Mouse (Mus musculus): ENCODE data around the gene Krtap5-5.

DNA sequence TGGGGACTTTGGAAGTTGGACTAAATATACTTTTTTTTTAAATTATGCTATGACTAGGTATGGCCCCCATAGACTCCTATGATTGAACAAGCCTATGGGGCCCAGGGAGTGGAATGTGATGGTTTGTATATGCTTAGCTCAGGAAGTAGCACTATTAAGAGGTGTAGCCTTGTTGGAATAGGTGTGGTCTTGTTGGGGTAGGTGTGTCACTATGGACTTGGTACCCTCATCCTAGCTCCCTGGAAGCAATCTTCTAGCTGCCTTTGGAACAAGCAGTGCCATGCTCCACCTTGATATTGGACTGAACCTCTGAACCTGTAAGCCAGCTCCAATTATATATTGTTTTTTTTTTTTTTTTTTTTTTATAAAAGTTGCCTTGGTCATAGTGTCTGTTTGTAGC lies 24.3 kb downstream of the Krtap5-5 start:
- TF ChIP-seq GATA1 (IDR thresholded peaks at IDR 0.05; ENCODE audit: low read length) = no peak
- TF ChIP-seq TAL1 (IDR thresholded peaks at IDR 0.05; ENCODE audit: low read length) = no peak
